Mouse (Mus musculus) liver, adult 2 months (tissue): Measurements from ENCODE around the gene Itgb5.

ENCODE experiments used
- CTCF ChIP-seq: fragments of 200-500 bp; IDR thresholded peaks from 2 replicates; pipeline ENCODE4 v1.5.1; 2011; ENCODE audit warnings: low read depth, low read length, control low read depth
- POLR2A ChIP-seq: fragments of 200-500 bp; IDR thresholded peaks from 2 replicates; pipeline ENCODE4 v1.6.1; 2011; ENCODE audit warnings: low read length, control low read depth; ENCODE audit not compliant: insufficient read depth; ENCODE audit errors: extremely low read depth

GRCm38 (mm10) chr16:33853271-33853670, 23.8 kb downstream of the Itgb5 start:
- no peak for TF ChIP-seq POLR2A
- no peak for TF ChIP-seq CTCF
